Mouse (Mus musculus): Measurements from ENCODE around the gene Scube1. TPM values are rescaled to one million over a fixed set of nuclear protein-coding genes. Genes with fewer than 3 reads are reported as not detected.

Gene Scube1
- polyA plus RNA-seq, 1 experiment from 2014 or later, result 10.3 TPM

Other genes with a start within 250 kb of the Scube1 start
- gene Ttll1, start 214.1 kb downstream of the Scube1 start, polyA plus RNA-seq (2015; fragmentation: Nextera tagmentation; extraction: Ambion mirVana), result 19.8 and 20.1 TPM in 2 replicates
- 5.8 TPM in 2 replicates for gene Bik, start 198.2 kb downstream of the Scube1 start, polyA plus RNA-seq (2015; fragmentation: Nextera tagmentation; extraction: Ambion mirVana)
- gene Tspo, start 161.4 kb downstream of the Scube1 start, polyA plus RNA-seq (2015; fragmentation: Nextera tagmentation; extraction: Ambion mirVana), result 94.5 and 118 TPM in 2 replicates
- gene Mcat, start 161.2 kb downstream of the Scube1 start, polyA plus RNA-seq (2015; fragmentation: Nextera tagmentation; extraction: Ambion mirVana), result 33.6 and 35.4 TPM in 2 replicates
- 30.6 and 33.6 TPM in 2 replicates for gene Ttll12, start 129.9 kb downstream of the Scube1 start, polyA plus RNA-seq (2015; fragmentation: Nextera tagmentation; extraction: Ambion mirVana)
- gene Mpped1, start 54.4 kb upstream of the Scube1 start, polyA plus RNA-seq (2015; fragmentation: Nextera tagmentation; extraction: Ambion mirVana), result 0.88 and 1.1 TPM in 2 replicates